Mouse (Mus musculus): Measurements from ENCODE around the gene Cym.

The Cym gene

GRCm38 (mm10) chr3:107169552-107169951 lies 52.0 kb downstream of the Cym start:
- no peak for DNase-seq (ENCODE audit: low spot score in 2 of 2)

GRCm38 (mm10) chr3:107162741-107163140 lies 58.8 kb downstream of the Cym start:
- no peak for DNase-seq (ENCODE audit: low spot score in 2 of 2)
